Mouse (Mus musculus) stomach, embryonic 16.5 days (tissue): ENCODE measurements around the gene Ropn1l. TPM values are rescaled to one million over a fixed set of nuclear protein-coding genes. Genes with fewer than 3 reads are reported as not detected.
A peak's percentile ranks its signal among the peaks of the same experiment; 100 is the strongest.

Experiments used
- ATAC-seq: fragments of 200-750 bp; cut with Nextera tagmentation; 2 replicates; pipeline ENCODE4 v1.8.0; 2017; ENCODE audit warnings: moderate number of reproducible peaks, moderate TSS enrichment; ENCODE audit not compliant: insufficient read depth, low FRiP score
- H3K27ac ChIP-seq: fragments of 300-500 bp; sonication (generic); 2 replicates; pipeline ENCODE4 v1.5.1; 2014; ENCODE audit warnings: low read length
- H3K27me3 ChIP-seq: fragments of 300-500 bp; sonication (generic); 2 replicates; pipeline ENCODE4 v1.6.1; 2014; ENCODE audit warnings: low read length, control low read depth, mixed read lengths; ENCODE audit not compliant: control insufficient read depth, insufficient read depth
- H3K36me3 ChIP-seq: fragments of 300-500 bp; sonication (generic); 2 replicates; pipeline ENCODE4 v1.6.1; 2014; ENCODE audit warnings: low read length; ENCODE audit not compliant: control insufficient read depth, insufficient read depth
- H3K4me1 ChIP-seq: fragments of 300-500 bp; sonication (generic); 2 replicates; pipeline ENCODE4 v1.6.1; 2014; ENCODE audit warnings: low read length, control low read depth, mixed read lengths; ENCODE audit not compliant: control insufficient read depth, insufficient read depth
- H3K4me2 ChIP-seq: fragments of 300-500 bp; sonication (generic); 2 replicates; pipeline ENCODE4 v1.6.1; 2014; ENCODE audit warnings: low read depth, low read length, mixed read lengths
- H3K4me3 ChIP-seq: fragments of 300-500 bp; sonication (generic); replicated peaks from 2 replicates; pipeline ENCODE4 v1.5.1; 2014; ENCODE audit warnings: mild to moderate bottlenecking, low read length
- H3K9ac ChIP-seq: fragments of 300-500 bp; sonication (generic); 2 replicates; pipeline ENCODE4 v1.6.1; 2014; ENCODE audit warnings: low read length
- H3K9me3 ChIP-seq: fragments of 300-500 bp; sonication (generic); replicated peaks from 2 replicates; pipeline ENCODE4 v1.6.1; 2016; ENCODE audit warnings: low read length, control low read depth; ENCODE audit not compliant: control insufficient read depth
- WGBS: fragments of 180-500 bp; shearing (Covaris S2); extraction: QIAGEN DNeasy Blood & Tissue Kit; methylation state at CpG from one replicate; pipeline ENCODE4 v1.1.7; 2014; 5-methylcytosine and 5-hydroxymethylcytosine counted together
- polyA plus RNA-seq: library from polyadenylated mRNA; unstranded; fragments of >200 nt; fragmentation: Nextera tagmentation; extraction: Ambion mirVana; gene quantifications from 2 replicates; pipeline ENCODE4 v1.2.1, GENCODE M21; 2015

The Ropn1l gene
- polyA plus RNA-seq, 1 experiment from 2014 or later, result 2.2 TPM

DNA sequence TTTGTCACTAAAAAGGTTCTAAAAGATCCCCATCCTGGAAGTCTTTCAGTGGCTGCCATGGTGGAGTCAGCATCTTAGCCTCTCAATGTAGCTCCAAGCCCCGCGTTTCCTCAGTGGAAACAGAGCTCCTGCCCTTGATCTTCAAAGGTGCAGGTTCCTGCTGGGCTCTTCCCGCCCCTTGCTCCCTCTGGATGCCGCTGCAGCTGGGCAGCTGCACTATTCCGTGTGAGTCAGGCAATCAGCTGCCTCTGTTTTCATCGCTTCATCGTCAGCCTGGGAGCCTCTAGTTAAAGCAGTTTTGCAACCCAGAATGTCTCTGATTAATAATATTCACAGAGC is 34.9 kb downstream of the Ropn1l start:
- H3K27me3 ChIP-seq, result no peaks in the 10 kb centered on the region
- no peaks in the 10 kb centered on the region for H3K36me3 ChIP-seq
- H3K4me1 ChIP-seq, result peaks cover 3% of the 10 kb centered on the region; the same call in 1 of the 2 replicates
- no peak overlapping the region for H3K9ac ChIP-seq
- ATAC-seq, result no peak
- 0 out of 2 replicates have a peak overlapping the region, but pooled peaks have one; percentile 1 for H3K4me3 ChIP-seq
- peak overlapping the region; percentile 30; the same call in 1 of the 2 replicates for H3K4me2 ChIP-seq
- 12% methylated on average over 7 of the region's 7 CpGs for WGBS
- no peak overlapping the region for H3K27ac ChIP-seq
- H3K9me3 ChIP-seq, result no peaks in the 10 kb centered on the region

DNA sequence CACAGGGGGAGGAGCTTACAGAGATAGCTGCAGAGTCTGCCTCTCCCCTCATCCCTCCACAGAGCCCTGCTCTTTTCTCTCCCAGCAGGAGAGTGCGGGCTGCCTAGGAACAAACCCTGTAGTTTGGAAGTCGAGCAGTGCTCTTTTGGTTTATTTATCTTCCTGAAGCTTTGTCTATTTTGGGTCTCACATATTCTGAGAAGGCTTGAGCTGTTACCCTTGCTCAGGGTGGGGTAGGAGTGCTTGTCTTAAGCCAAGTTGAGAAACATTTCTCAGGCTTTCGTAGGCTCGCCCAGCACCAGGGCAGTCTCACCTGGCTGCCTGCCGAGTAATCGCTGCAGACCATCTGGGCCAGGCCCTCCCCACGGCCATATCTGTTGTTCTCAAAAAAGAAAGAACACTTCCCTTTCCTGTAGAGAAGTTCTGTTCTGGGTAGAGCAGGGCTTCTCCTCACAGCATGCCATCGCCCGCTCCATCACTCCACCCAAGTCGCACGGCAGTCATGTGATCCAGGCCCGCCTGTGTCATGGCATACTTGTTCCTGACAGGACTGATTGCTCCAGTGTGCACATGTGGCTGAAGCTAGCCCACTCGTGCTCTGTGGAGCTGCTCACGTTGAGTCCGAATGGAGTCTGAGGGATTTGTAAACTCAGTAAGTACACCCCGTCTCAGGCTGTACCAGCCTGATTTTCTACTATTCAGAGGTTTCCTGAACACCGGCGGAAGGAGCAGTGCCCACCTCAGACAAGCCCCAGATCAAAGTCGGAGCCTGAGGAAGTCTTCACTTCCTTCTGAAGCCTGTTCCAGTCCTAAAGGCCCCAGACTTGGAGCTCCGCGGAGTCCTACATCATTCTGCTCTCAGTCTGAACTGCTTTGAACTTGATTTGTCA is 35.5 kb downstream of the Ropn1l start:
- H3K4me3 ChIP-seq, result peak overlapping the region; percentile 1; the same call in 1 of the 2 replicates
- H3K27ac ChIP-seq, result peak overlapping the region; percentile 15; the same call in 1 of the 2 replicates
- H3K9me3 ChIP-seq, result no peaks in the 10 kb centered on the region
- H3K36me3 ChIP-seq, result no peaks in the 10 kb centered on the region
- peaks cover 3% of the 10 kb centered on the region; the same call in 1 of the 2 replicates for H3K4me1 ChIP-seq
- peak overlapping the region; percentile 30 for H3K4me2 ChIP-seq
- H3K27me3 ChIP-seq, result no peaks in the 10 kb centered on the region
- H3K9ac ChIP-seq, result no peak overlapping the region
- peak; percentile 57 for ATAC-seq
- 34% methylated on average over 21 of the region's 21 CpGs for WGBS

DNA sequence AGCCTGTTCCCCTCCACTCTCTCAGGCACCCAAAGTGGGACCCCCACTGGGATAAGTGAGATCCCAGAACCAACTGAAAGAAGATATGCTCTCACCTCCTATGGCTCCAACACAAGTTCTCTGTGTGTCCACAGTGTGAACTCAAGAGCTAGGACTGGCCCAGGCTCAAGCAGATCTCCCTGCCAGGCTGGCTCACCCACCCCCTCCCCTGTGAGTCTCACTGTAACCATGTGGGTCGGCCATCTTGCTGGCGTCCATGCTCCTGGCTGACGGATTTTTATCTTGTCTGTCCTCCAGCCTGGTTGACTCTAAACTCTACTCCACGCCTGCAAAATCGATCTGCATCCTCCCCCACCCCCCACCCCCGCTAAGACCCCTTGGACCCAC is 36.1 kb downstream of the Ropn1l start:
- 52% methylated on average over 6 of the region's 6 CpGs for WGBS
- no peak overlapping the region for H3K27ac ChIP-seq

DNA sequence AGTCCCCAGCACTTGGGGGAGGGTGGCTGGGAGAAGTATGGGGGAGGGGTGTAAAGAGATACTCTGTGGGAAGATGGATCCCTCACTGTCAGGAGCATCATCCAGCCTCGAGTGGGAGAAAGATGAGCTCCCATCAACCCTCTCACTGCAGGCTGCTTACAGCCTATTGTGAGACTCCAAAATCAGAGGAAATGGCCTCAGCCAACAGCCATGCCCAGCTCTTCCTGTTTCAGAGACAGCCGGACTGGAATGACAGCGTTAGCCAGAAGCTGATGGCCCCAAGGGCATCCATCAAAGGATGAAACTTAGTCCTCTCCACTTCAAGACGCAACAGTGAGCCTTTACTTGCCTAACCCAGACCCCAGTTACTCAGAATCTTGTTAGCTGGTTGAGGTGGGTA is 38.4 kb downstream of the Ropn1l start:
- H3K4me2 ChIP-seq, result no peak overlapping the region
- no peaks in the 10 kb centered on the region for H3K4me1 ChIP-seq
- no peak overlapping the region for H3K9ac ChIP-seq
- no peaks in the 10 kb centered on the region for H3K27me3 ChIP-seq
- H3K27ac ChIP-seq, result no peak overlapping the region
- 52% methylated on average over 4 of the region's 4 CpGs for WGBS
- no peak for ATAC-seq
- no peaks in the 10 kb centered on the region for H3K36me3 ChIP-seq
- H3K9me3 ChIP-seq, result no peaks in the 10 kb centered on the region
- no peak overlapping the region for H3K4me3 ChIP-seq

More for the DNA sequence above, 36.1 kb downstream of the Ropn1l start:
- Histone ChIP-seq H3K9me3 (no peaks in the 10 kb centered on the region), H3K4me3 (no peak overlapping the region), H3K36me3 (no peaks in the 10 kb centered on the region), H3K9ac (no peak overlapping the region), H3K4me2 (no peak overlapping the region), H3K27me3 (no peaks in the 10 kb centered on the region), H3K4me1 (no peaks in the 10 kb centered on the region)
- ATAC-seq, result peak; percentile 2; the same call in 1 of the 2 replicates

DNA sequence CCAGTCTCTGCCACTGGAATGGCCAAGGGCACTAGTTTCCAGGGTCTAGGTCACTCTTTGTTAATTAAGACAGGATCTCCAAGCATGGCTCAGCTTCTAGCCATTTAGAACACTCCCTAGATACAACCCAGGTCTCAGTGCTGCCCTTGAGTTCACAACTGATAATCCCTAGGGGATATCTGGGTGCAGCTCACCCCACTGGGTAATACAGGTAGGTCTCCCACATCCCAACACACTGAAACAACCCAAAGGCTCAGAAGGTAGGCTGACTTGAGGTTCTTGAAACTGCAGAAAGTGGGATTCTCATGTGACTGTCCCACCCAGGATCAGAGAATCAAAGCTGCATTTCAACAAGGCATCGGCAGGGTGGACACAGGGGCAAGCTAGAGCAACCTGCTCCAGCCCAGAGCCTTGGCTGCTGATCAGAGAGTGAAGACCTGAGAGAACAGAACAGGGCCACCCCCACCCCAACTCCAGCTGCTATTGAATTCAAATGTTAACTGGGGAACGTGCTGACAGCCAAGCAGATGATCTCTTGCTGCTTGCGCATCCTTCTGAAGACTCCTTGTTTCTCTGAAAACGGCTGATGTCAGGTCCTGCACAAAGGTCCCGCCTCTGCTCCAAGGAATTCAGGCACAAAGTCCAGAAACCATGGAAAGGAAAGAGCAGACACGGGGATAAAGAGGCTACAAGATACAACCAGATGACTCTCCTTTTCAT is 39.2 kb downstream of the Ropn1l start:
- Histone ChIP-seq H3K36me3 (no peaks in the 10 kb centered on the region), H3K27ac (no peak overlapping the region), H3K27me3 (no peaks in the 10 kb centered on the region), H3K4me3 (no peak overlapping the region), H3K4me1 (no peaks in the 10 kb centered on the region), H3K4me2 (no peak overlapping the region), H3K9ac (no peak overlapping the region), H3K9me3 (no peaks in the 10 kb centered on the region)
- WGBS, result 57% methylated on average over 6 of the region's 6 CpGs
- no peak for ATAC-seq

DNA sequence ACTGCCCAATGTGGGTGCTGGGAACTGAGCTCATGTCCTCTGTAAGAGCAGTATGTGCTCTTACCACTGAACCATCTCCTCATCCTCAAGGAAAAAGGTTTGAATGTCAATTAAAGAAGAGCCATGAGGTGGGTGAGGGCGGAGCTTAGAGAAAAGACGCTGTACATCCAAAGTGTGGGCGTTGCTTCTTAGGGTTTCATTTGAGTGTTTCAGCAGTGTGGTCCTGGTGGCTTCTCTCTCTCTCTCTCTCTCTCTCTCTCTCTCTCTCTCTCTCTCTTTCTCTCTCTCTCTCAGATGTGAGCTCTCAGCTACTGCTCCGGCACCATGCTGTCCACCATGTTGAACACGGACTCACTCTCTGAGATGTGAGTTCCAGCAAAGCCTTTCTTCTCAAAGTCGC is 39.9 kb downstream of the Ropn1l start:
- no peak for ATAC-seq
- 87% methylated on average over 6 of the region's 6 CpGs for WGBS
- H3K4me2 ChIP-seq, result no peak overlapping the region
- H3K36me3 ChIP-seq, result no peaks in the 10 kb centered on the region
- H3K4me3 ChIP-seq, result no peak overlapping the region
- H3K9me3 ChIP-seq, result no peaks in the 10 kb centered on the region
- no peaks in the 10 kb centered on the region for H3K27me3 ChIP-seq
- no peak overlapping the region for H3K27ac ChIP-seq
- no peaks in the 10 kb centered on the region for H3K4me1 ChIP-seq
- no peak overlapping the region for H3K9ac ChIP-seq

DNA sequence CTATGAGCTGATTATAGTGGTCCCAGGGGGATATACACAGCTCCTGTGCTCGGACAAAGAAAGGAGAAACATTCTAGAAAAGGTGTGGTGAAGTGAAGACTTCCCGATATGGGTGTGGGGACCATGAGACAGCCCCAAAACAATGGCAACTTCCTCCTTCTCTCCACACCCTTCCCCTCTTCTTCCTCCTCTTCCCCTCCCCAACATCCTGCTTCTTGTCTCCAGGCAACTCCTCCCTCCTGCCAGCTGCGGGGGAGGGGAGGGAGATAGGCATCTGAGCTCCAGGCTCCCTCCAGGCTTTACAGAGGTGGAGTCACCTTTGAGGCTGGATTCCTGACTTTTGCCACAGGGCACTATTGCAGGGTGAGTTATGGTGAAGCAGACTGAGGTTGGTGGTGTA is 40.6 kb downstream of the Ropn1l start:
- no peaks in the 10 kb centered on the region for H3K9me3 ChIP-seq
- H3K27ac ChIP-seq, result no peak overlapping the region
- no peaks in the 10 kb centered on the region for H3K27me3 ChIP-seq
- 33% methylated on average over 3 of the region's 3 CpGs for WGBS
- H3K4me2 ChIP-seq, result no peak overlapping the region
- no peak overlapping the region for H3K9ac ChIP-seq
- ATAC-seq, result no peak
- no peak overlapping the region for H3K4me3 ChIP-seq
- no peaks in the 10 kb centered on the region for H3K36me3 ChIP-seq
- H3K4me1 ChIP-seq, result no peaks in the 10 kb centered on the region

DNA sequence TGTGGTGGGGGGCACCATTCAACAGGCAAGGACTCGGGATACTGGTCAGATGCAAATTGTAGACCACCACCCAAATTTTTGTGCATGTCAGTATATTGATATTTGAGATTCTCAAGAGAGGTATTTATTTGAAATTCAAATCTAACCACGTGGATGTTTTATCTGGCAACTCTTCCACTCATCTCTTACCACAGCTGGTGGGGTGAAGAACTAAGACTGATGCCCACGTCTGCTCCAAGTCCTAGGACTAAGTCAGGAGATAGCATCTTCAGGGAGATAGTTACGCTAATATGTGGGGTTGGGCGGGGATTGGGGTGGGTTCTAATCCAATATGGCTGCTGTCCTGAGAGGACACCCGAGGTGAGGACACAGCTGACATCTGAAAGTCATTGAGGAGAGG is 41.1 kb downstream of the Ropn1l start:
- Histone ChIP-seq H3K4me2 (no peak overlapping the region), H3K4me1 (no peaks in the 10 kb centered on the region), H3K9ac (no peak overlapping the region), H3K36me3 (no peaks in the 10 kb centered on the region), H3K27me3 (no peaks in the 10 kb centered on the region), H3K27ac (no peak overlapping the region), H3K4me3 (no peak overlapping the region), H3K9me3 (no peaks in the 10 kb centered on the region)
- ATAC-seq, result no peak
- 71% methylated on average over 6 of the region's 6 CpGs for WGBS

DNA sequence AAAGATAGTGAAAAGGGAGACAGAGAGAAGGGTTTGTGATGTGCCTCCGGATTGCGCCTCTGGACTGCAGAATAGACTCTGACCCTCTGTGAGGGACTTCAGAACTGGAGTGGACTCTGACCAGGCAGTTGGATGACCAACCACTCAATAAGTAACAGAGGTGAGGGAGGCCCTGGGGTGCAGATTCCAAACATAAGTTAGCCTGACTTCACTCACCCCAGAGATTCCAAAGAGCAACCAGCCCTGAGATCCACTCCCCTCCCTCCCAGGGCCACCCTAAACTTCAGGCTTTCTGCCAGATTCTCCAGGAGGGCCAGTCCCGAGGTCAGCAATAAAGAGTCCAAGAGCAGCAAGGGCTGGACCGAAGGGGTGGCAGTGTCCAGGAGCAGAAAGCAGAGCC is 46.0 kb downstream of the Ropn1l start:
- Histone ChIP-seq H3K27me3 (no peaks in the 10 kb centered on the region), H3K9me3 (no peaks in the 10 kb centered on the region), H3K9ac (no peak overlapping the region), H3K36me3 (no peaks in the 10 kb centered on the region), H3K4me1 (no peaks in the 10 kb centered on the region), H3K4me3 (no peak overlapping the region), H3K27ac (no peak overlapping the region), H3K4me2 (no peak overlapping the region)
- no peak for ATAC-seq
- WGBS, result 63% methylated on average over 4 of the region's 4 CpGs
